Mouse (Mus musculus): ENCODE measurements around the gene AC161166.1. TPM values are rescaled to one million over a fixed set of nuclear protein-coding genes. Genes with fewer than 3 reads are reported as not detected.

The AC161166.1 gene
- total and polyA plus RNA-seq, 3 experiments = 0.08 TPM; not detected in 2

DNA sequence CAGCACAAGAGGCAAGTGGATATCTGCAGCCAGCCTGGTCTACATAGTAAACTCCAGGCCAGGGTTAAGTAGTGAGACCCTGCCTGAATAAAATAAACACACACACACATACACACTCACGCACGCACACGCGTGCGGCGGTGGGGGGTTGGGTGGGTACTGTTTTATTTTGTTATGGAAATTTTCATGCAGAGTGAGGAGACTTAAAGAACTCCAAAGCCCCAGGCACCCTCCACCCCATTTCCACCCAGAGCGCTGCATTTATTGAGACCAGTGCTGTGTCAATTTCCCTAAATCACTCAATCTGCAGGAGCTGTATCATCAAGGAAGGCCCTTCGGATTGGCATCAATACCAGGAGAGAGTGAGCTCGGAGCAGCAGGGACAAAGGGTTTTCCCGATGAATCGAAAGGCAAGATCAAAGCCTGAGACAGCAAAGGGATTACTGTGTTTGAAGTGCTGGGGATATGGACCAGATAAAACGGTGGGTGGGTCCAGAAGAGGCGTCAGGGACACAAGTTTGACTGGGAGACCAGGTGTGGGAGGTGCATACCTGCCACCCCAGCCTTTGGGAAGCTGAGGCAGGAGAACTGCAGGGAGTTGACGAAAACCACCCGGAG is 6.7 kb downstream of the AC161166.1 start:
- TF ChIP-seq USF1 (IDR thresholded peaks at IDR 0.05; ENCODE audit: low read depth, low read length) (no peak), ELF1 (IDR thresholded peaks at IDR 0.05; ENCODE audit: low read depth, low read length) (no peak), IRF4 (IDR thresholded peaks at IDR 0.05; ENCODE audit: low read depth, low read length) (no peak)
- Histone ChIP-seq H3K36me3 (replicated peaks in 1 of 2; ENCODE audit: control insufficient read depth in 1 of 2, insufficient read depth in 1 of 2, low read length in 1 of 2) (peaks cover 0 to 4% of the 10 kb centered on the region in 2 experiments), H3K79me2 (replicated peaks; ENCODE audit: control insufficient read depth, extremely low read depth, insufficient read depth, poor library complexity, severe bottlenecking) (0 out of 2 replicates have a peak, but pooled peaks cover 2% of the 10 kb centered on the region), H3K9me3 (replicated peaks; ENCODE audit: low read length) (peaks cover 2% of the 10 kb centered on the region), H3K27ac (ENCODE audit: insufficient read depth, low read depth) (no peak overlapping the region), H3K4me3 (replicated peaks in 1 of 3; ENCODE audit: low read depth in 2 of 3, low read length in 2 of 3, poor library complexity in 1 of 3) (no peak overlapping the region), H3K4me2 (ENCODE audit: insufficient read depth, low read depth, poor library complexity, severe bottlenecking) (no peak overlapping the region), H3K4me1 (ENCODE audit: control insufficient read depth in 1 of 2, insufficient read depth in 2 of 2) (peaks cover 0 to 25% of the 10 kb centered on the region in 2 experiments; a peak in 2 of 4 replicates), H3K9ac (ENCODE audit: insufficient read depth, low read depth) (no peak overlapping the region), H3K27me3 (replicated peaks) (peaks cover 3% of the 10 kb centered on the region)
- DNase-seq (ENCODE audit: extremely low read depth) = no peak
- in situ Hi-C loops (cut with MboI; ENCODE audit: low pct_ligation_motif_present, low pct_unique_long_range_greater_than_20kb, low sequenced_read_pairs) (no loop called here), dilution Hi-C loops (cut with MboI; ENCODE audit: extremely low pct_ligation_motif_present, extremely low pct_unique_long_range_greater_than_20kb, low sequenced_read_pairs) (no loop called here)

DNA sequence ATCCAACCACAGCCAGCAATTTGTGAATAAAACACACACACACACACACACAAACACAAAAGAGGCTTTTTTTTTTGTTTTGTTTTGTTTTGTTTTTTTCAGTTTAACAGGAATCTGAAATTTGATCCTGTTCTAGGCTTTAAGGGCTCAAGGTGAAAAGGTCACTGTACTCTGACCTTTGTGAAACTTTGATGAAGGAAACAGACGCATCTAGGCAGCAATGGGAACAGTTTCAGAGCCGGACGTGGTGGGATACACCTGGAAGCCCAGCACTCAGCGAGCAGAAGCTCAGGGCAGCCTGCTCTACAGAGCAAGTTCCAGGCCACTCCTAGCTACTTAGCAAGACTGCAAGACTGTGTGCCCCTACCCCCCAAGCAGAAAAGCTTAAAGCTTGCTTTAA is 7.4 kb downstream of the AC161166.1 start:
- dilution Hi-C loops (cut with MboI; ENCODE audit: extremely low pct_ligation_motif_present, extremely low pct_unique_long_range_greater_than_20kb, low sequenced_read_pairs) = no loop called here
- no peak overlapping the region for H3K27ac ChIP-seq (ENCODE audit: insufficient read depth, low read depth)

DNA sequence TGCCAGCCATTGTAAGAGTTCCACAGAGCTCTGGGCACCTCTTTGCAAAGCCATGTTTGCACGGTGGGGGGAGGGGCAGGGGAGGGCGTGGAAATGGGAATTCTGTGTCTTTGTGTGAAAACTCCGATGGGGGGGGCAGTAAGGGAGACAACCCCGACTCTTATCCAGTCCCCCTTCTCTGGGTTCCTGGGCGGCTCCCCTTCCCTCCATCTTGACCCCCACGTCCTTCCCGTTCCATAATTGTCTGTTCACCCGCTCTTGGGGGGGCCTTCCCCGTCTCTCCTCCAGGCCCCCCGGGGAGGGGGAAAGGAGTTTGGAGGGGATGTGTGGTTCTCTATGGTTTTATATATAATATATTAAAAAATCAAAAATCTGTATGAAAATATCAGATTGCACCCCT is 8.3 kb downstream of the AC161166.1 start:
- dilution Hi-C loops (cut with MboI; ENCODE audit: extremely low pct_ligation_motif_present, extremely low pct_unique_long_range_greater_than_20kb, low sequenced_read_pairs) = no loop called here
- in situ Hi-C loops (cut with MboI; ENCODE audit: low pct_ligation_motif_present, low pct_unique_long_range_greater_than_20kb, low sequenced_read_pairs) = no loop called here
- H3K27me3 ChIP-seq (replicated peaks) = peaks cover 5% of the 10 kb centered on the region
- 0 out of 2 replicates have a peak, but pooled peaks cover 2% of the 10 kb centered on the region for H3K79me2 ChIP-seq (replicated peaks; ENCODE audit: control insufficient read depth, extremely low read depth, insufficient read depth, poor library complexity, severe bottlenecking)
- no peak for TF ChIP-seq SIN3A (IDR thresholded peaks at IDR 0.05; ENCODE audit: low read length)
- no peak for TF ChIP-seq ZNF384 (IDR thresholded peaks at IDR 0.05; ENCODE audit: low read depth, low read length)
- no peak for TF ChIP-seq ZKSCAN1 (IDR thresholded peaks at IDR 0.05; ENCODE audit: borderline replicate concordance, low read depth, low read length)
- TF ChIP-seq ZMIZ1 (IDR thresholded peaks at IDR 0.05; ENCODE audit: low read depth, low read length) = no peak
- TF ChIP-seq NELFE (IDR thresholded peaks at IDR 0.05; ENCODE audit: low read depth, low read length) = no peak
- no peak for TF ChIP-seq MAX (IDR thresholded peaks at IDR 0.05; ENCODE audit: low read length)
- no peak for TF ChIP-seq SMC3 (IDR thresholded peaks at IDR 0.05; ENCODE audit: low read depth, low read length)
- no peak for TF ChIP-seq RAD21 (IDR thresholded peaks at IDR 0.05; ENCODE audit: low read depth, low read length)
- no peak for TF ChIP-seq E2F4 (IDR thresholded peaks at IDR 0.05; ENCODE audit: insufficient replicate concordance, low read depth, low read length)
- TF ChIP-seq JUND (conservative IDR thresholded peaks at IDR 0.05; ENCODE audit: low read depth, low read length) = no peak
- TF ChIP-seq BHLHE40 (IDR thresholded peaks at IDR 0.05; ENCODE audit: low read depth, low read length) = no peak
- H3K9ac ChIP-seq (ENCODE audit: insufficient read depth, low read depth) = no peak overlapping the region
- H3K36me3 ChIP-seq (replicated peaks in 1 of 2; ENCODE audit: control insufficient read depth in 1 of 2, insufficient read depth in 1 of 2, low read length in 1 of 2) = peaks cover 0 to 3% of the 10 kb centered on the region in 2 experiments
- H3K4me3 ChIP-seq (replicated peaks in 1 of 3; ENCODE audit: low read depth in 2 of 3, low read length in 2 of 3, poor library complexity in 1 of 3) = no peak overlapping the region
- no peak overlapping the region for H3K4me2 ChIP-seq (ENCODE audit: insufficient read depth, low read depth, poor library complexity, severe bottlenecking)
- no peak overlapping the region for H3K27ac ChIP-seq (ENCODE audit: insufficient read depth, low read depth)
- no peak for DNase-seq (ENCODE audit: extremely low read depth)
- H3K4me1 ChIP-seq (ENCODE audit: control insufficient read depth in 1 of 2, insufficient read depth in 2 of 2) = peaks cover 0 to 26% of the 10 kb centered on the region in 2 experiments; a peak in 2 of 4 replicates
- H3K9me3 ChIP-seq (replicated peaks; ENCODE audit: low read length) = peaks cover 10% of the 10 kb centered on the region

More for the DNA sequence above, 7.4 kb downstream of the AC161166.1 start:
- Histone ChIP-seq H3K4me2 (ENCODE audit: insufficient read depth, low read depth, poor library complexity, severe bottlenecking) (no peak overlapping the region), H3K36me3 (replicated peaks in 1 of 2; ENCODE audit: control insufficient read depth in 1 of 2, insufficient read depth in 1 of 2, low read length in 1 of 2) (peaks cover 0 to 3% of the 10 kb centered on the region in 2 experiments), H3K4me3 (replicated peaks in 1 of 3; ENCODE audit: low read depth in 2 of 3, low read length in 2 of 3, poor library complexity in 1 of 3) (no peak overlapping the region), H3K27me3 (replicated peaks) (peaks cover 5% of the 10 kb centered on the region), H3K9ac (ENCODE audit: insufficient read depth, low read depth) (no peak overlapping the region), H3K9me3 (replicated peaks; ENCODE audit: low read length) (peaks cover 9% of the 10 kb centered on the region), H3K4me1 (ENCODE audit: control insufficient read depth in 1 of 2, insufficient read depth in 2 of 2) (peaks cover 0 to 25% of the 10 kb centered on the region in 2 experiments; a peak in 2 of 4 replicates), H3K79me2 (replicated peaks; ENCODE audit: control insufficient read depth, extremely low read depth, insufficient read depth, poor library complexity, severe bottlenecking) (0 out of 2 replicates have a peak, but pooled peaks cover 2% of the 10 kb centered on the region)
- TF ChIP-seq POLR2A (IDR thresholded peaks at IDR 0.05; ENCODE audit: low read depth, low read length) (no peak), EP300 (IDR thresholded peaks at IDR 0.05; ENCODE audit: low read length) (no peak), ZC3H11A (IDR thresholded peaks at IDR 0.05; ENCODE audit: low read depth, low read length) (no peak), MAZ (IDR thresholded peaks at IDR 0.05; ENCODE audit: low read depth, low read length) (no peak), NELFE (IDR thresholded peaks at IDR 0.05; ENCODE audit: low read depth, low read length) (no peak), CHD2 (IDR thresholded peaks at IDR 0.05; ENCODE audit: low read length) (no peak), CHD1 (IDR thresholded peaks at IDR 0.05; ENCODE audit: low read depth, low read length) (no peak), TBP (conservative IDR thresholded peaks at IDR 0.05; ENCODE audit: low read depth, low read length) (no peak), SMC3 (IDR thresholded peaks at IDR 0.05; ENCODE audit: low read depth, low read length) (no peak), MXI1 (IDR thresholded peaks at IDR 0.05; ENCODE audit: low read depth, low read length) (no peak), JUND (conservative IDR thresholded peaks at IDR 0.05; ENCODE audit: low read depth, low read length) (no peak), ELF1 (IDR thresholded peaks at IDR 0.05; ENCODE audit: low read depth, low read length) (no peak), CTCF (conservative IDR thresholded peaks at IDR 0.05 in 1 of 2, IDR thresholded peaks at IDR 0.05 in 1 of 2; ENCODE audit: low read depth in 2 of 2, low read length in 2 of 2) (no peak), E2F4 (IDR thresholded peaks at IDR 0.05; ENCODE audit: insufficient replicate concordance, low read depth, low read length) (no peak), NRF1 (IDR thresholded peaks at IDR 0.05; ENCODE audit: low read depth, low read length) (no peak)
- in situ Hi-C loops (cut with MboI; ENCODE audit: low pct_ligation_motif_present, low pct_unique_long_range_greater_than_20kb, low sequenced_read_pairs) = no loop called here
- no peak for DNase-seq (ENCODE audit: extremely low read depth)
